Mouse (Mus musculus): ENCODE measurements around the gene Nphp1.
A peak's percentile ranks its signal among the peaks of the same experiment; 100 is the strongest.

DNA sequence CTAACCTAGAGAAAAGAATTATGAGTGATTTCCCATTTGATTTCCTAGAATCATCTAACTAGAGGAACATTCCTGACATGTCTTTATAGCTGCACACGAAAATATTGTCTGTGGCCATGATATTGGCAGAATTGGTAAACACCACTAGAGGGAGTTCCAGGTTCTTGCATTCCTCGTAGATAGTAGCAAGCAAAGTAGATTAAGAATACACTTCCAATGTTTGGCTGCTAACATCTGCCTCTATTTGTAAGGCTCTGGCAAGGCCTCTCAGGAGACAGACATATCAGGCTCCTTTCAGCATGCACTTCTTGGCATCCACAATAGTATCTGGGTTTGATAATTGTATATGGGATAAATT, 44.1 kb upstream of the Nphp1 start:
- TF ChIP-seq CTCF (conservative IDR thresholded peaks at IDR 0.05 in 1 of 2, IDR thresholded peaks at IDR 0.05 in 1 of 2; ENCODE audit: low read depth in 2 of 2, low read length in 2 of 2), result peak; percentile 52 to 86
- no peak for TF ChIP-seq ZNF384 (IDR thresholded peaks at IDR 0.05; ENCODE audit: low read depth, low read length)
- no peak for TF ChIP-seq POLR2A (IDR thresholded peaks at IDR 0.05; ENCODE audit: low read depth, low read length)
- 0 out of 2 replicates have a peak, but pooled peaks have one; percentile 13 for TF ChIP-seq JUND (conservative IDR thresholded peaks at IDR 0.05; ENCODE audit: low read depth, low read length)
- TF ChIP-seq ZC3H11A (IDR thresholded peaks at IDR 0.05; ENCODE audit: low read depth, low read length), result no peak
- TF ChIP-seq EP300 (IDR thresholded peaks at IDR 0.05; ENCODE audit: low read length), result no peak
- TF ChIP-seq MYC (IDR thresholded peaks at IDR 0.05; ENCODE audit: low read depth, low read length), result no peak
- TF ChIP-seq JUN (IDR thresholded peaks at IDR 0.05; ENCODE audit: insufficient read depth, low read depth, low read length), result no peak
- TF ChIP-seq POLR2AphosphoS2 (IDR thresholded peaks at IDR 0.05; ENCODE audit: low read depth, low read length), result no peak
- no peak for TF ChIP-seq CHD1 (IDR thresholded peaks at IDR 0.05; ENCODE audit: low read depth, low read length)
